Mouse (Mus musculus) granulocyte monocyte progenitor cell, adult 5-6 weeks (primary cell): ENCODE data around the gene Vps18. TPM values are rescaled to one million over a fixed set of nuclear protein-coding genes. Genes with fewer than 3 reads are reported as not detected.

ENCODE experiments used
- ATAC-seq: replicated peaks from 2 replicates; pipeline ENCODE4 v1.8.0; 2016; ENCODE audit warnings: mild to moderate bottlenecking, moderate TSS enrichment, inconsistent platforms; ENCODE audit not compliant: poor library complexity, severe bottlenecking
- total RNA-seq, 2 experiments: library from RNA; stranded (forward) in 1 of 2; stranded (reverse) in 1 of 2; fragments of 200-712, 200-1000 nt in 1 of 2; fragments of >200 nt in 1 of 2; fragmentation: Nextera tagmentation in 1 of 2; gene quantifications; 2 replicates each; pipeline ENCODE4 v1.2.3; 2014 to 2017

Vps18 gene
- total RNA-seq, 2 experiments from 2014 or later, result 11.3 to 21.1 TPM

- ATAC-seq, result no peak
Measured at GRCm38 (mm10) chr2:119287372-119287771, 1.2 kb upstream of the Vps18 start.

DNA sequence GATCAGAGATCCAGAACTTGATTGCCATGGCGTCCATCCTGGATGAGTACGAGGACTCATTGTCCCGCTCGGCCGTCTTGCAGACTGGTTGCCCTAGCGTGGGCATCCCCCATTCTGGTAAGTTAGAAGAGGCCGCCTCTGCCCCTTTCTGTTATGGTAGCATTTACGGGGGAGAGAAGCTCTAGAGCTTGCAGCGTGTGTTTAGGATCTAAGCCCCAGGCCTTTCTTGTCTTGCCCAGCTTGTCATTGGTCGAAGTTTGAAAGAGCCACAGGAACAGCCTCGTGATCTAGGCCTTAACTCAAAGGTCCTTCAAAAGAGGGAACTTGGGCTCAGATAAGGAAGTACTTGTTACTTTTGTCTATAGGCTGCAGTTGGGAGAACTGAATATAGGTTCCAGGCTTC, 475 bp downstream of the Vps18 start:
- peak; percentile 71 for ATAC-seq

DNA sequence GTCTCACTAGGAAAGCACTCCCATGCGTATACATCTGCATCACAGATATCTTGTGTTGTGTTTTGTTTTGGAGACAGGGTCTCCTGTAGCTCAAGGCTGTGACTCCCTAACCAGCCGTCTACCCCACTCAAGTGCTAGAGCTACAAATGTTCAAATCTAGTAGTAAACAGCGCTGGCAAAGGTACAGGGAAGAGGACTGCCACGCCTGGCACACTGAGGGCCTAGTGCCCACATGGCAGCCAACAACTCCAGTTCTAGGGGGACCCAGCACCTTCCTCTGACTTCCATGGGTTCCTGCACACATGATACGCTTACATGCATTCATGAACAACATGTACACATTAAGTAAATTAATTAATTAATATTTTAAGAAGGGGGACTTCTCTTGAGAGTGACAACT, 3.7 kb downstream of the Vps18 start:
- no peak for ATAC-seq

GRCm38 (mm10) chr2:119292852-119293251, 4.3 kb downstream of the Vps18 start:
- no peak for ATAC-seq

- ATAC-seq, result no peak
Measured at GRCm38 (mm10) chr2:119293311-119293710, 4.8 kb downstream of the Vps18 start.

- ATAC-seq, result no peak
Measured at GRCm38 (mm10) chr2:119293776-119294390, 5.3 kb downstream of the Vps18 start.

DNA sequence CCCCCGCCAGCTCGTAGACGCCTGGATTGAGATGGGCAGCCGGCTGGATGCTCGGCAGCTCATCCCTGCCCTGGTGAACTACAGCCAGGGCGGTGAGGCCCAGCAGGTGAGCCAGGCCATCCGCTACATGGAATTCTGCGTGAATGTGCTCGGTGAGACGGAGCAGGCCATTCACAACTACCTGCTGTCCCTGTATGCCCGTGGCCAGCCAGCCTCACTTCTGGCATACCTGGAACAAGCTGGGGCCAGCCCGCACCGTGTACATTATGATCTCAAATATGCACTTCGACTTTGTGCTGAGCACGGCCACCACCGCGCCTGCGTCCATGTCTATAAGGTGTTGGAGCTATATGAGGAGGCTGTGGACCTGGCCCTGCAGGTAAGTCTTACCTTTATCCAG, 5.9 kb downstream of the Vps18 start:
- no peak for ATAC-seq

GRCm38 (mm10) chr2:119296756-119297155, 8.2 kb downstream of the Vps18 start:
- ATAC-seq, result peak; percentile 14; the same call in 1 of the 2 replicates

DNA sequence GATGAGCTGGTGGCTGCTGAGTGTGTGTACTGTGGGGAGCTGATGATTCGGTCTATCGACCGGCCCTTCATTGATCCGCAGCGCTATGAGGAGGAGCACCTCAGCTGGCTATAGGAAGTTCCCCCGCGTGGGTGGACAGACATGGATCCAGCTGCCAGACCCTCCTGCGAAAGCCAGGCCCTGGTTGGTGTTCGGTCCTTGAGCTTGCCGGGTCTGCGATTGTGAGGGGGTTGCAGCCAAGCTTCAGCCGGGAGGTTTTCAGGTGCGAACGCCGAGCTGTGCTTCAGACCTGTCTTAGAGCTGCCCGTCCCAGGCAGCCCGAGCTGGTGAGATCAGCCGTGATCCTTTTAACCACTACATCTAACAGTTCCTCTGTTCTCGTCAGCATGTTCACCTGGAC, 9.0 kb downstream of the Vps18 start:
- no peak for ATAC-seq

DNA sequence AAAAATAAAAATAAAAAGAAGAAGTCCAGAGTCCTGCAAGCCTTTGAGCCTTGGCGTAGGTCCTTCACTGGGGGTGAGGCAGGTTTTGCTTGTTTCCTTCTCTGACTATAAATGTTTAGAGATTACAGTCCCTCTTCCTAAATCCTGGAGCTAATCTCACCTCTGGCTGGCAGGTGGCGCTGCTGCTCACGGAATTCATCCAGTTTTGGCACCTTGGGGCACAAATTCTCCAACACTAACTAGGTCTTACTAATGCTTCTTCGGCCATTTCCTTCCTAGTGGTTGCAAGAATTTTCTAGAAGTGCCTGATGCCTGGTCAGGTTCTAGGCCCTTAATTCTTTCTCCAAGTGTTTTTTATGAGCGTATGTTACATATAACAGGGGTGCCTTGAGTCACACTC, 9.8 kb downstream of the Vps18 start:
- ATAC-seq, result no peak

GRCm38 (mm10) chr2:119298839-119299238, 10.3 kb downstream of the Vps18 start:
- no peak for ATAC-seq

DNA sequence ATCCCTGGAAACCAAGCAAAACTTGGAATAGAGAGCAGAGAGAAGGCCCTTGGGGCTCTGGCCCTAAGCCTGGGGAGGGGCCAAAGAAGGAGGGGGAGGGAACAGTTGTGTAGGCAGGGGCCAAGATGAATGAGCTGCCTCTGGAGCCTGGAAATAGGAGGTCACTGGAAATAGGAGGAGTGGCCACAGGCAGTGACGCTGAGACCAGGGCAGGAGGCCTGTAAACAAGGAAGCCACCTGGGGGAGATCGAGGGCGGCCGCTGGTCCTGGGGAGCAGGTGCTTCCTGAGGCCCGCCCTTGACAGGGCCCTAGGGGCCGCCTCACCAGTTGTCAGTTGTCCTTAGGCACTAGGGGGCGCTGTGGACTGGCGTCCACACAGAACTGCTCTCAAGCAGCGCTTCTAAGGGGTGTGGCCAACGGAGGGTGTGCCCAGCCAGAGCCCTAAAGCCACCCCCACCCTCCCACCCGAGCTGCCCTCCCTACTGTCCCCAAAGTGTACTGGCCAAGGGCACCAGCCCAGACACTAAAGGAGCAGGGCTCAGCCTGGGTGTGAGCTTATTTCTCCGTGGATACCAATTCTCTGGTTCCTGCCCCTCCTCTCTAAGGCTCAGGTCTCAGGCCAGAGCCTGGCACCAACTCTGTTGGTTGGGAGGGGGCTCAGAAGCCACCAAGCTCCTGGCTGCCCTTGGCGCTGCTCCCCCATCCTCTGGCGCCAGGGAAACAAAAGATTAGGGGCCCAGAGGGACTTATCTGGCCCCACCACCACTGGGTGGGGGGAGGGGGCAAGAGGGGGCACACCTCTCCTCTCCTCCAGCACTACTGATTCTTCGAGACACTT, 11.7 kb downstream of the Vps18 start:
- peak; percentile 83 for ATAC-seq

DNA sequence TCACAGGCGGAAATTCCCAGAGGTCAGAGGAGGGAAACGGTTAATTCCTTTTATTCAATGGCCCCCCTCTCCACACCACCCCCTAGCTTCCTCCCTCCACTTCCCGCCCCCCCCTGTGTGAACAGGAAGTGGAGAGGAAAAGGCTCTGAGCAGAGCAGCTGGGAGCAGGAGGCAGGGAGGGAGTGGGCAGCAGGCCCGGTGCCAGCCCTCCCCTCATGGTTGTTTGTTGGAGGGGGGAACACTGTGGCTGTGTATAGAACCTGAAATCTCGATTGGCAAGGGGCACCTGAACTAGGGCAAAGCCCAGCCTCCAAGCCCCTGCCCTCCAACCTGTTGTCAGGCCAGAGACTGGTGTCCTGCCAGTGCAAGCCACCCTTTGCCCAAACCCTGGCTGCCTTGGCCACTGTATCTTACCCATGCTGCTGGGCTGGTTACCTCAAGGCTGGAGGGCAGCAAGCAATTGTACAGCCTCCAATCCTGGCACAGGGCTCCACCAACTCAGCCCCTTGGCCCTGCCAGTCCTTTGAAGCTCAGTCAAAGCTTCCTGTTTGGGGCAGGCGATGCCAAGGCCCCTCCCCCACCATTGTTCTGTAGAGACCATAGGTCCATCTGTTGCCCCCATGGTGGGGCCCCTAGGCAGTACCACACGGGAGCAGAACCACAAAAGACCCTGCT, 12.4 kb downstream of the Vps18 start:
- no peak for ATAC-seq

DNA sequence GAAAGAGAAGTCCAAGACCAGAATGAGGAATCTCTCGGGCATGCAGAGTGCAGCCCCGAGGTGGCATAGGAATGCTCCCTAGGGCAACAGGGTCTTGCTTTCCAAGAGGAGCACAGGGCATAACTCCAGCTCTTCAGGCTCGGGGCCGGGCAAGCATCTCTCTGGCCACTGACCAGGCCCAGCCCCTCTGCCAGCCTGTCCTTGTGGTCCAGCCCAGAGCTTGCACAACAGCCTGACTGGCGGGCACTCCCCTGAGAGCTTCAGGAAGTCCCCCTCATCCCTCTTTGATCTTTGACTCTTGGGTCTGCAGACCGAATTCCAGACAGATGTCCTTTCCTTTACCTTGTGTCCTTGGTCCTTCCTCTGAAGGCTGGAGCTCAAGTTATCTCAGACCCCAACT, 14.3 kb downstream of the Vps18 start:
- no peak for ATAC-seq

DNA sequence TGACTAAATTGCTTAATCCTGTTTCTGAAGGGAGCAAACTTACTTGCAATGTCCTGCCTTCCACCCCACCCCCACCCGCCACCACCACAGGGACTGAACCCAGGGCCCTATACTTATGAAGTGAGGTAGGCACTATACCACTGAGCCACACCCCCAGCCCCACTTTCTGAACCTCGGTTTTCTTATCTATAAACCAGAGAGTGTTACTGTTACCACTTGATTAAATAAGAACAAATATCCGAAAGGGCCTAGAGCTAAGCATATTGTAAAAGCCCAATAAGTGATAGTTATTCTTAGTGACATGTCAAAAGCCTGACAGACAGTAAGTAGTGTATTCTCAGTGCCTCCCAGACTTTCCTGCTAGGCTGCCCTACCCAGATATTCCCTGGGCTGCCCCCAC, 15.9 kb downstream of the Vps18 start:
- no peak for ATAC-seq

DNA sequence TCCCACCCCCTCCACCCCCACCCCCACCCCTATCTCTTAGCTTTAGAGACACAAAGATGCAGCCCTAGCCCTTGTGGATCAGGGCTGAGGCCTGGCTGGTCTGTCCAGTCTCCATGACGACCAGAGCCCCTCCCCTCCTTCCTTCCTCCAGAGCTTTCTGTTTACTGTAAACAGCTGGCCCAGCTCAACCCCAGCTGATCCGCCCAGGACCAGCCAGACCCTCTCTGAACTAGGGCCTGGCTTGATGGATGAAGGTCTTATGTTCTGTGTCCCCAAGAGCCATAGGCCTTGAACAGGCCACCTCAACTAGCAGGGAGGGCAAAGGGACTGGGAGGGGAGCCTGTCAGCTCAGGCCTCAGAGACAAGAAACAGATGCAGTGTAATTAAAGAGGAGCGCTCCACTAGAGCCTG, 16.3 kb downstream of the Vps18 start:
- ATAC-seq, result no peak

DNA sequence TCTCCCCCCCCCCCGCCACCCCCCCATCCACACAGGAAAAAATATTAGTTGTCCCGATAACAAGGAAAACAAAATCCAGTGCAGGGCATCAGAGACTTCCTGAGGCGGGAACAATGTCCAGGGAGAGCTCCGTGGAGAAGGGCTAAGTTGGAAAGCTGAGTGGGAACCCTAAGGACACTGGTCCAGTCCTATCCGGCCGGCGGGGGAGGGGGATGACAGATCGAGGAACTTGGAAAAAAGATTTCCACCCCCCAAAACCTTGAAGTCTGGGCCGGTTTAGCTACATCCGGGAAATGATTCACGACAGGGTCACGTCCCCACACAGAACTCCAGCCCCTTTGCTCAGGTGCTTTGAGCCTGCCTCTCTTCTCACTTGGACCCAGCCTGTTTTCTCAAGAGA, 23.0 kb downstream of the Vps18 start:
- ATAC-seq, result no peak

GRCm38 (mm10) chr2:119312380-119312958, 23.9 kb downstream of the Vps18 start:
- no peak for ATAC-seq

GRCm38 (mm10) chr2:119313780-119314479, 25.4 kb downstream of the Vps18 start:
- ATAC-seq, result peak; percentile 51

DNA sequence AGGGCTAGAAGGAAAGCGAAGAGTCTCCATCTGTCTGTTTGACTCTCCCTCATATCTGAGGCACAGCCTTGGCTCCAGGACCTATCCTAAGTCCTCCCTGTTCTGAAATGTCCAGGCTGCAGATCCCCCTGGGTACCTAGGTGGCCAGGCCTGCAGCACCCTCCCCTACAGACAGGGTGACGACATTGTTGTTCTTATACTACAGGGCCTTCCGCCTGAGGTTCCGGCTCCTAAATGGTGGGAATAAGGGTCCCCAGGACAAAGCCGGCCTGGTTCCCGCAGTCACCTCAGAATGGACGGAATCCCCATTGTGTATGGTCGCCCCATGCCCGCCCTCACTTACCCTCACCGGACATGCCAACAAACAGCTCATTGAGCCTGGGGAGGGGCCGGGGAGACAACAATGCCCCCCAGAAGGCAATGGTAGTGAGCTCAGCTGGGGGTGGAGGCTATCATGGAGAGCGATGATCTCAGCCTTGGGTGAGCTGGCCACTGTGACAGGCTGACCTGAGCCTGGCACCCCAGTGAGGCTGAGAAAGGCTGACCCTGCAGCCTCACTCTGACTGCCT, 26.3 kb downstream of the Vps18 start:
- no peak for ATAC-seq
